Mouse (Mus musculus) Patski (cell line): ENCODE results near the gene Parp11. TPM values are rescaled to one million over a fixed set of nuclear protein-coding genes. Genes with fewer than 3 reads are reported as not detected.
"Not testable (repeated sequence)": the region's sequence is repeated elsewhere in the genome, so short reads cannot be mapped to it uniquely, and the experiment has no call there.

Source experiments
- ATAC-seq: fragments of 100-300 bp; one replicate; pipeline ENCODE4 v1.8.0; 2021
- CTCF ChIA-PET: fragments of 350-600 bp; sonication (Branson Sonifier 250); formaldehyde crosslinking; loops from one replicate; lab custom pipeline; 2022; ENCODE audit warnings: inconsistent platforms; lab: Charles Lee
- POLR2A ChIA-PET: fragments of 350-600 bp; sonication (Branson Sonifier 250); formaldehyde crosslinking; loops from one replicate; lab custom pipeline; 2022; ENCODE audit warnings: antibody characterized with exemption, inconsistent platforms; lab: Charles Lee
- DNase-seq: peaks from one replicate; pipeline ENCODE4 v3.0.0-alpha.2; 2011; ENCODE audit warnings: low read depth, low spot score
- H3K27me3 ChIP-seq: fragments of 371-371 bp; one replicate; pipeline ENCODE4 v1.5.1; 2021
- CTCF ChIP-seq: fragments of 100-300 bp; IDR thresholded peaks from one replicate; pipeline ENCODE4 v1.5.1; 2021
- in situ Hi-C: fragments of 300-500 bp; cut with MboI; formaldehyde crosslinking; loops from 3 replicates; pipeline ENCODE4 v1.11.1; 2018; ENCODE audit warnings: low pct_unique_long_range_greater_than_20kb, mixed read lengths
- polyA plus RNA-seq: library from polyadenylated mRNA; unstranded; gene quantifications from one replicate; pipeline ENCODE4 v1.2.3, GENCODE M21; 2021

The Parp11 gene
- polyA plus RNA-seq, 1 experiment from 2014 or later, result 17.2 TPM

DNA sequence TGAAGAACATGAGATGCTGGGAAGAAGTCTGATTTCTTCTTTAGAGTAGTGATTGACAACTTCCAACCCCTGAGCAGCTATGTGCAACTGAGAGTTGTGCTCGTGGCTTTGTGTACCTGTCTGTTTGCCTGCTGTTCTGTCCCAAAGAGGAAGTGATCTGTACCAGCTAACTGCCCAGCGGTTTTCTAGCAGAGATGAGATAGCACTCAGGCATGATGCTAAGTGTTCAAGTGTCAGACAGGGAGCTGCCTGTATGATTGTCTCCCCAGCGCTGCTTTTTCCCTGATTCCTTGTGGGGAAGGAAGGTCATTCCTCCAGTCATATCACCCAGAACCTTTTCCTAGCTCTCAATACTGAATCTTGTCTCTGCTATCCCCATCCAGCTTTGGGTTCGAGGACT, 45.9 kb downstream of the Parp11 start:
- ATAC-seq, result no peak
- CTCF ChIA-PET, result interaction anchor here (1.3 to 1.5 kb wide), 2 partner anchors 10 to 13 kb away, joined by 5 to 6 read pairs; no protein-coding TSS in a partner anchor
- TF ChIP-seq CTCF, result no peak

DNA sequence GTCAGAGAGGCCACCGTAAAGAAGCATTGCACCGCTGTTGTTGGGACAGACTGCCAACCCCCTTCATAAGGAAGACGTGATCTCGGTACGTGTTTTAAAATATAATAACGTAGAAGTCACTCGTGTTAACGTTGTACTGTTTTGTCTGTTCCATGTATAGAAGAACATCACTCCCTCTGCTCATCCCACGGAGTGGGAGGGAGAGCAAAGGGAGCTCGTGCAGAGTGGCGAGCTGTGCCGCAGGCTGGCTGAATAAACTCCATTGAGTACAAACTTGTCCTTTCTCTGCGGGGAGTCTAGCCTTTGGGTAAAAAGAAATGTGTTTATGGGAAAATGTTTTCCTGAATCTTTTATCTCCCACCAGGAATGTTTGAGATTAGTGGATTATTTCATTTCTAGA, 47.1 kb downstream of the Parp11 start:
- in situ Hi-C loops, result no loop called here
- ATAC-seq, result no peak
- ChIA-PET CTCF (no interaction called here), POLR2A (no interaction called here)
- DNase-seq, result no peak
- H3K27me3 ChIP-seq, result no peaks in the 10 kb centered on the region
- TF ChIP-seq CTCF, result no peak

More for the DNA sequence above, 45.9 kb downstream of the Parp11 start:
- POLR2A ChIA-PET, result no interaction called here
- no peak for DNase-seq
- in situ Hi-C loops, result no loop called here
- no peaks in the 10 kb centered on the region for H3K27me3 ChIP-seq

GRCm38 (mm10) chr6:127494357-127494756, 47.7 kb downstream of the Parp11 start:
- ATAC-seq (no peak), DNase-seq (no peak)
- no peak for TF ChIP-seq CTCF
- POLR2A ChIA-PET, result no interaction called here
- CTCF ChIA-PET, result interaction anchor here (1.1 kb wide), 1 partner anchor 9 kb away, joined by 4 read pairs; no protein-coding TSS in a partner anchor
- H3K27me3 ChIP-seq, result no peaks in the 10 kb centered on the region
- in situ Hi-C loops, result no loop called here

- no peak for DNase-seq
- no peaks in the 10 kb centered on the region for H3K27me3 ChIP-seq
- POLR2A ChIA-PET, result no interaction called here
- in situ Hi-C loops, result no loop called here
- CTCF ChIA-PET, result interaction anchor here (1.1 to 1.2 kb wide), 2 partner anchors 8 to 34 kb away, joined by 3 to 4 read pairs; no protein-coding TSS in a partner anchor
- TF ChIP-seq CTCF, result no peak
- ATAC-seq, result no peak
These were observed 48.6 kb downstream of the Parp11 start for GRCm38 (mm10) chr6:127495251-127495650.

DNA sequence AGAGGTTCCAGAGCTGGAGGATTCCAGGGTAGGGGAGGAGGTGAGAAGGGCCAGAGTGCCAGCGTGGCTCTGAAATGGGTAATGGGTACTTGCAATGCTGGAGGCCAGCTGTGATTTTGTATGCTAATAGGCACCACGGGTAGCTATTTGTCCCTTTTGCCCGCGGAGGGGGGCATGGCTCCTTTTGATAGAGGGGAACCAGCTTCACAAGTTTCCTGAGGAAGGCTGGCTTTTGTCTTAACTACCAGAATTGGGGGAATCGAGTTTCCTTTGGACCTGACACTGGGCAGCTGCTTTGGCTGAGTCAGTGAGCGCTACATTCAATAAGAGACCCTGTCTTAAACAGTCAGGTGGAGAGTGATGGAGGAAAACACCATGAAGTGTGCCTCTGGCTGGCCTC, 49.2 kb downstream of the Parp11 start:
- no peak for TF ChIP-seq CTCF
- in situ Hi-C loops, result no loop called here
- DNase-seq (no peak), ATAC-seq (no peak)
- POLR2A ChIA-PET, result no interaction called here
- CTCF ChIA-PET, result interaction anchor here (1.2 kb wide), 1 partner anchor 34 kb away, joined by 3 read pairs; no protein-coding TSS in a partner anchor
- H3K27me3 ChIP-seq, result no peaks in the 10 kb centered on the region

DNA sequence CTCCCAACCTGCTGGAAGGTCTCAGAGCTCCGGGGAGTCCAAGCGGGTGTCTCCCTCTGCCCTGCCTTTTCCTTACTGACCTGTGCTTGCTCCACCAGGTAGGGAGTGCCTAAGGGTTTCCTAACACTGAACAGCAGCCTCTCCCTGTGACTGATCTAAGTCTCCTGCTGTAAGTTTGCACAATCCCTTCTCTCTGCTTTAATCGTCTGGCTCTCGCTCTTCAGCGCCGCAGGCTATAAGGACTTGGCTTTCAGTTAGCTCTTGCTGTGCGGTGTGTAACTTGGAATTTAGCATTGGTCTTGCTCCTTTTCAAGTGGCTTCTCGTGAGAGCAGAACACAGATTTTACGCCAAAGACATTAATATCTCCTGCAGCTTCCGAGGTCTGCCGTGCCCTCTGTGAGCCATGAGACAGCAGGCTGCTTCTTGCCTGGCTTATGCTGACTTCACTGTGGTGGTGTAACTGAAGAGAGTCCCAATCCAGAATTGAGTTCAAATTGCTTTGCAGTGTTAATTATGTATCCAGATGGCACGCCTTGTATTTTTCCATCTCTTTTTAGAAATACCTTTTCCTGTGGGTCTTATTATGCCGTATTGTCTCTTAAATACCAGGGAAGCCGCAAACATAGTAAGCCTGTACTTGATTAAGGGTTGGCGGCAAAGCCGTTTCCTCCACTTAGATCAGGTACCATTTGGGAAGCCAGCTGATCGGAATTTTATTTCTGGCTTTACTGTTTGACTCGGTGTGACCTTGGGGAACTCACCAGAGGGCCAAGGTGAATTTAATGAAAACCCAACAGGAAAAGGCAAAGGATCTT, 50.4 kb downstream of the Parp11 start:
- no peak for DNase-seq
- in situ Hi-C loops, result no loop called here
- no peaks in the 10 kb centered on the region for H3K27me3 ChIP-seq
- no peak for ATAC-seq
- no peak for TF ChIP-seq CTCF
- CTCF ChIA-PET, result interaction anchor here (0.8 kb wide), 1 partner anchor 86 kb away, joined by 3 read pairs; no protein-coding TSS in a partner anchor
- POLR2A ChIA-PET, result no interaction called here

- POLR2A ChIA-PET, result no interaction called here
- no peak for TF ChIP-seq CTCF
- DNase-seq (no peak), ATAC-seq (no peak)
- CTCF ChIA-PET, result no interaction called here
- H3K27me3 ChIP-seq, result no peaks in the 10 kb centered on the region
- in situ Hi-C loops, result loop anchor here (10.0 kb wide), 1 partner anchor 85 kb away; no protein-coding TSS in a partner anchor
These were observed 53.5 kb downstream of the Parp11 start for GRCm38 (mm10) chr6:127500119-127500518.

GRCm38 (mm10) chr6:127500806-127501205, 54.2 kb downstream of the Parp11 start:
- TF ChIP-seq CTCF, result no peak
- no peaks in the 10 kb centered on the region for H3K27me3 ChIP-seq
- DNase-seq (no peak), ATAC-seq (no peak)
- CTCF ChIA-PET, result no interaction called here
- in situ Hi-C loops, result loop anchor here (10.0 kb wide), 1 partner anchor 84 kb away; no protein-coding TSS in a partner anchor
- POLR2A ChIA-PET, result no interaction called here

- ATAC-seq (no peak), DNase-seq (no peak)
- ChIA-PET POLR2A (interaction anchor here (0.7 kb wide), 1 partner anchor 472 kb away, joined by 3 read pairs; no protein-coding TSS in a partner anchor), CTCF (interaction anchor here (0.6 to 1.8 kb wide), 8 partner anchors 8 to 83 kb away, joined by 3 to 8 read pairs (median 4); no protein-coding TSS in a partner anchor)
- peak; percentile 80 for TF ChIP-seq CTCF
- no peaks in the 10 kb centered on the region for H3K27me3 ChIP-seq
- in situ Hi-C loops, result loop anchor here (10.0 kb wide), 1 partner anchor 82 kb away; no protein-coding TSS in a partner anchor
These were observed 55.9 kb downstream of the Parp11 start for GRCm38 (mm10) chr6:127502530-127502929.

GRCm38 (mm10) chr6:127513776-127514175, 67.1 kb downstream of the Parp11 start:
- CTCF ChIA-PET, DNase-seq, H3K27me3 ChIP-seq, in situ Hi-C loops, ATAC-seq: not testable (repeated sequence)
- POLR2A ChIA-PET, result interaction anchor here (0.7 kb wide), 1 partner anchor 383 kb away, joined by 5 read pairs; no protein-coding TSS in a partner anchor

- no peak for DNase-seq
- POLR2A ChIA-PET, result no interaction called here
- no peak for ATAC-seq
- CTCF ChIA-PET, result no interaction called here
- TF ChIP-seq CTCF, result no peak
- in situ Hi-C loops, result no loop called here
- peaks cover 12% of the 10 kb centered on the region for H3K27me3 ChIP-seq
These were observed 74.5 kb downstream of the Parp11 start for GRCm38 (mm10) chr6:127521176-127521575.
